Mouse (Mus musculus) midbrain, postnatal 0 days (tissue): ENCODE data around the gene Ube2g1. TPM values are rescaled to one million over a fixed set of nuclear protein-coding genes. Genes with fewer than 3 reads are reported as not detected.
A peak's percentile ranks its signal among the peaks of the same experiment; 100 is the strongest.

Experiments
- ATAC-seq: fragments of 200-750 bp; cut with Nextera tagmentation; 2 replicates; pipeline ENCODE4 v1.8.0; 2017; ENCODE audit warnings: moderate number of reproducible peaks, mild to moderate bottlenecking, moderate TSS enrichment, moderate library complexity; ENCODE audit not compliant: low FRiP score
- DNase-seq: peaks from one replicate; pipeline ENCODE4 v3.0.0-alpha.2; 2015; ENCODE audit warnings: low spot score
- H3K27ac ChIP-seq: fragments of 300-500 bp; sonication (generic); 2 replicates; pipeline ENCODE4 v1.5.1; 2014; ENCODE audit warnings: low read depth, mild to moderate bottlenecking, low read length, mixed read lengths
- H3K27me3 ChIP-seq: fragments of 300-500 bp; sonication (generic); 2 replicates; pipeline ENCODE4 v1.6.1; 2014; ENCODE audit warnings: low read length, control low read depth, mixed read lengths; ENCODE audit not compliant: insufficient read depth
- H3K36me3 ChIP-seq: fragments of 300-500 bp; sonication (generic); 2 replicates; pipeline ENCODE4 v1.6.1; 2014; ENCODE audit warnings: low read length, control low read depth, mixed read lengths; ENCODE audit not compliant: insufficient read depth
- H3K4me1 ChIP-seq: fragments of 300-500 bp; sonication (generic); 2 replicates; pipeline ENCODE4 v1.6.1; 2014; ENCODE audit warnings: mild to moderate bottlenecking, control low read depth, antibody characterized with exemption, low read length, mixed read lengths; ENCODE audit not compliant: insufficient read depth
- H3K4me2 ChIP-seq: fragments of 300-500 bp; sonication (generic); 2 replicates; pipeline ENCODE4 v1.6.1; 2014; ENCODE audit warnings: low read depth, mild to moderate bottlenecking, low read length, mixed read lengths; ENCODE audit not compliant: poor library complexity, severe bottlenecking
- H3K4me3 ChIP-seq: fragments of 300-500 bp; sonication (generic); 2 replicates; pipeline ENCODE4 v1.5.1; 2014; ENCODE audit warnings: low read depth, mild to moderate bottlenecking, low read length, moderate library complexity
- H3K9ac ChIP-seq: fragments of 300-500 bp; sonication (generic); replicated peaks from 2 replicates; pipeline ENCODE4 v1.6.1; 2014; ENCODE audit warnings: mild to moderate bottlenecking, low read length, moderate library complexity, mixed read lengths; ENCODE audit not compliant: poor library complexity, severe bottlenecking
- H3K9me3 ChIP-seq: fragments of 300-500 bp; sonication (generic); 2 replicates; pipeline ENCODE4 v1.6.1; 2016; ENCODE audit warnings: low read length, control low read depth
- CTCF ChIP-seq: IDR thresholded peaks from 2 replicates; pipeline ENCODE4 v1.5.1; 2016; ENCODE audit warnings: antibody characterized with exemption, mild to moderate bottlenecking
- WGBS: fragments of 180-500 bp; shearing (Covaris S2); extraction: QIAGEN DNeasy Blood & Tissue Kit; methylation state at CpG from one replicate; pipeline ENCODE4 v1.1.7; 2014; 5-methylcytosine and 5-hydroxymethylcytosine counted together
- polyA plus RNA-seq: library from polyadenylated mRNA; unstranded; fragments of >200 nt; fragmentation: Nextera tagmentation; extraction: Ambion mirVana; gene quantifications from 2 replicates; pipeline ENCODE4 v1.2.1, GENCODE M21; 2015
- total RNA-seq: library from RNA; depleted of rRNA; stranded (reverse); fragments of >200 nt; gene quantifications from 2 replicates; pipeline ENCODE4 v1.2.3, GENCODE M21; 2014

Ube2g1 gene
- total and polyA plus RNA-seq, 2 experiments from 2014 or later = 46.0 to 64.5 TPM

GRCm38 (mm10) chr11:72587537-72588233, 19.4 kb upstream of the Ube2g1 start:
- no peak overlapping the region for H3K9ac ChIP-seq
- H3K4me2 ChIP-seq = no peak overlapping the region
- H3K4me3 ChIP-seq = no peak overlapping the region
- 57% methylated on average over 7 of the region's 7 CpGs for WGBS
- H3K27me3 ChIP-seq = no peaks in the 10 kb centered on the region
- no peaks in the 10 kb centered on the region; the same call in 1 of the 2 replicates for H3K36me3 ChIP-seq
- H3K9me3 ChIP-seq = no peaks in the 10 kb centered on the region
- ATAC-seq (no peak), DNase-seq (no peak)
- H3K4me1 ChIP-seq = no peaks in the 10 kb centered on the region
- TF ChIP-seq CTCF = no peak
- no peak overlapping the region for H3K27ac ChIP-seq

GRCm38 (mm10) chr11:72595010-72595737, 11.9 kb upstream of the Ube2g1 start:
- no peak for ATAC-seq
- H3K4me1 ChIP-seq = no peaks in the 10 kb centered on the region
- H3K4me3 ChIP-seq = no peak overlapping the region
- DNase-seq = no peak
- no peak overlapping the region for H3K4me2 ChIP-seq
- no peaks in the 10 kb centered on the region for H3K36me3 ChIP-seq
- no peak for TF ChIP-seq CTCF
- H3K9ac ChIP-seq = no peak overlapping the region
- H3K27ac ChIP-seq = no peak overlapping the region
- H3K27me3 ChIP-seq = no peaks in the 10 kb centered on the region
- H3K9me3 ChIP-seq = no peaks in the 10 kb centered on the region
- WGBS = 52% methylated on average over 2 of the region's 2 CpGs

GRCm38 (mm10) chr11:72597780-72598179, 9.3 kb upstream of the Ube2g1 start:
- TF ChIP-seq CTCF = no peak
- Histone ChIP-seq H3K4me1 (no peaks in the 10 kb centered on the region), H3K9ac (no peak overlapping the region), H3K4me2 (no peak overlapping the region), H3K36me3 (no peaks in the 10 kb centered on the region), H3K4me3 (no peak overlapping the region), H3K27ac (no peak overlapping the region), H3K27me3 (no peaks in the 10 kb centered on the region), H3K9me3 (no peaks in the 10 kb centered on the region)
- ATAC-seq (no peak), DNase-seq (no peak)
- 90% methylated on average over 4 of the region's 4 CpGs for WGBS

- Histone ChIP-seq H3K36me3 (no peaks in the 10 kb centered on the region), H3K9me3 (no peaks in the 10 kb centered on the region), H3K4me1 (no peaks in the 10 kb centered on the region), H3K4me2 (peak overlapping the region; percentile 55), H3K27me3 (no peaks in the 10 kb centered on the region), H3K9ac (peak overlapping the region; percentile 92), H3K27ac (peak overlapping the region; percentile 93), H3K4me3 (peak overlapping the region; percentile 97)
- DNase-seq (peak; percentile 54), ATAC-seq (peak; percentile 60)
- under 1% methylated on average over 51 of the region's 79 CpGs for WGBS
- no peak for TF ChIP-seq CTCF
Measured at GRCm38 (mm10) chr11:72607469-72608070, 487 bp downstream of the Ube2g1 start.

GRCm38 (mm10) chr11:72608071-72608679, 1.1 kb downstream of the Ube2g1 start:
- under 1% methylated on average over 42 of the region's 55 CpGs for WGBS
- DNase-seq (peak; percentile 97), ATAC-seq (peak; percentile 90)

More at GRCm38 (mm10) chr11:72608071-72608679, 1.1 kb downstream of the Ube2g1 start:
- Histone ChIP-seq H3K4me1 (no peaks in the 10 kb centered on the region), H3K4me3 (peak overlapping the region; percentile 97), H3K36me3 (no peaks in the 10 kb centered on the region), H3K27me3 (no peaks in the 10 kb centered on the region), H3K27ac (peak overlapping the region; percentile 93), H3K9ac (peak overlapping the region; percentile 92), H3K4me2 (peak overlapping the region; percentile 55), H3K9me3 (no peaks in the 10 kb centered on the region)
- TF ChIP-seq CTCF = no peak
